Mouse (Mus musculus) forebrain, embryonic 14.5 days (tissue): ENCODE data around the gene Mrpl23. TPM values are rescaled to one million over a fixed set of nuclear protein-coding genes. Genes with fewer than 3 reads are reported as not detected.
A peak's percentile ranks its signal among the peaks of the same experiment; 100 is the strongest.

Experiments
- ATAC-seq: fragments of 200-750 bp; cut with Nextera tagmentation; 2 replicates; pipeline ENCODE4 v1.8.0; 2017; ENCODE audit warnings: mild to moderate bottlenecking, moderate library complexity
- DNase-seq: peaks from one replicate; pipeline ENCODE4 v3.0.0-alpha.2; 2015; ENCODE audit warnings: low spot score
- H3K27ac ChIP-seq: fragments of 300-500 bp; sonication (generic); 2 replicates; pipeline ENCODE4 v1.5.1; 2014; ENCODE audit warnings: low read depth, mild to moderate bottlenecking, control low read depth, low read length, moderate library complexity
- H3K27me3 ChIP-seq: fragments of 300-500 bp; sonication (generic); replicated peaks from 2 replicates; pipeline ENCODE4 v1.6.1; 2014; ENCODE audit warnings: low read length, control low read depth, mixed read lengths; ENCODE audit not compliant: control insufficient read depth, insufficient read depth
- H3K36me3 ChIP-seq: fragments of 300-500 bp; sonication (generic); 2 replicates; pipeline ENCODE4 v1.6.1; 2014; ENCODE audit warnings: low read length, control low read depth; ENCODE audit not compliant: control insufficient read depth, insufficient read depth
- H3K4me1 ChIP-seq: fragments of 300-500 bp; sonication (generic); 2 replicates; pipeline ENCODE4 v1.6.1; 2014; ENCODE audit warnings: antibody characterized with exemption, low read length, control low read depth; ENCODE audit not compliant: control insufficient read depth, insufficient read depth
- H3K4me2 ChIP-seq: fragments of 300-500 bp; sonication (generic); 2 replicates; pipeline ENCODE4 v1.6.1; 2014; ENCODE audit warnings: mild to moderate bottlenecking, control low read depth, low read length
- H3K4me3 ChIP-seq: fragments of 300-500 bp; sonication (generic); 2 replicates; pipeline ENCODE4 v1.5.1; 2014; ENCODE audit warnings: low read depth, low read length, control low read depth
- H3K9ac ChIP-seq: fragments of 300-500 bp; sonication (generic); 2 replicates; pipeline ENCODE4 v1.6.1; 2014; ENCODE audit warnings: mild to moderate bottlenecking, low read length, control low read depth, moderate library complexity
- H3K9me3 ChIP-seq: fragments of 300-500 bp; sonication (generic); replicated peaks from 2 replicates; pipeline ENCODE4 v1.6.1; 2016; ENCODE audit warnings: low read length, control low read depth, mixed read lengths; ENCODE audit not compliant: control insufficient read depth
- WGBS: fragments of 180-500 bp; shearing (Covaris S2); extraction: QIAGEN DNeasy Blood & Tissue Kit; methylation state at CpG from one replicate; pipeline ENCODE4 v1.1.7; 2014; 5-methylcytosine and 5-hydroxymethylcytosine counted together
- polyA plus RNA-seq: library from polyadenylated mRNA; unstranded; fragments of >200 nt; fragmentation: Nextera tagmentation; extraction: Ambion mirVana; gene quantifications from 2 replicates; pipeline ENCODE4 v1.2.1, GENCODE M21; 2014

Gene Mrpl23
- polyA plus RNA-seq, 1 experiment from 2014 or later, result 28.7 TPM

GRCm38 (mm10) chr7:142497775-142498174 is 34.7 kb upstream of the Mrpl23 start:
- Histone ChIP-seq H3K4me2 (no peak overlapping the region), H3K36me3 (no peaks in the 10 kb centered on the region)
- ATAC-seq, result no peak

DNA sequence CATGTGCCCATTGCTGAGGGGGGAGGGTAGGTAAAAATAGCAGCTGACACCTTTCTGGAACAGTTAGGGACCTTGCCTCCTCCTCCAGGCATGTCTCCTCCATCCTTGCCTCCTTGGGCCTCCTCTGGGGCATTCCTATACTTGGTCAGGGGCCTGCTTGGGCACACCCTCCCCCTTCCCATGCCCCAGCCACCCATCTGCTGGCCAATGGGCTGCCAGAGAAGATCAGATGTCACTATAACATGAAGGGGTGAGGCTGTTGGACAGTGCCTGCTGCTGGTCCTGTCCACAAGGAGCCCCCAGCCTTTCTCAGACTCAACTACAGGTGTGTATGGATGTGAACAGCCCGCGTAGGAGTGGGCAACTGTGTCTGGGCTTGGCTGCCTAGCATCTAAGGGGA is 33.9 kb upstream of the Mrpl23 start, which contains the start of gene Tnnt3:
TSS of gene Tnnt3 (plus strand) at position 262 of the 400 bp plus-strand sequence.
- Histone ChIP-seq H3K27ac (no peak within 1 kb of the TSS), H3K4me3 (no peak within 1 kb of the TSS), H3K9ac (no peak within 1 kb of the TSS), H3K36me3 (no peaks in the 10 kb centered on the region), H3K4me1 (no peaks in the 10 kb centered on the region), H3K27me3 (no peaks in the 10 kb centered on the region), H3K9me3 (no peaks in the 10 kb centered on the region), H3K4me2 (no peak within 1 kb of the TSS)
- WGBS, result 92% methylated on average over 2 of the region's 2 CpGs
- no peak for DNase-seq
- no peak for ATAC-seq

More at GRCm38 (mm10) chr7:142497775-142498174, 34.7 kb upstream of the Mrpl23 start:
- Histone ChIP-seq H3K27ac (no peak overlapping the region), H3K9me3 (no peaks in the 10 kb centered on the region), H3K27me3 (no peaks in the 10 kb centered on the region), H3K9ac (no peak overlapping the region), H3K4me1 (no peaks in the 10 kb centered on the region), H3K4me3 (no peak overlapping the region)
- DNase-seq, result no peak
- WGBS, result 90% methylated on average over 2 of the region's 2 CpGs

DNA sequence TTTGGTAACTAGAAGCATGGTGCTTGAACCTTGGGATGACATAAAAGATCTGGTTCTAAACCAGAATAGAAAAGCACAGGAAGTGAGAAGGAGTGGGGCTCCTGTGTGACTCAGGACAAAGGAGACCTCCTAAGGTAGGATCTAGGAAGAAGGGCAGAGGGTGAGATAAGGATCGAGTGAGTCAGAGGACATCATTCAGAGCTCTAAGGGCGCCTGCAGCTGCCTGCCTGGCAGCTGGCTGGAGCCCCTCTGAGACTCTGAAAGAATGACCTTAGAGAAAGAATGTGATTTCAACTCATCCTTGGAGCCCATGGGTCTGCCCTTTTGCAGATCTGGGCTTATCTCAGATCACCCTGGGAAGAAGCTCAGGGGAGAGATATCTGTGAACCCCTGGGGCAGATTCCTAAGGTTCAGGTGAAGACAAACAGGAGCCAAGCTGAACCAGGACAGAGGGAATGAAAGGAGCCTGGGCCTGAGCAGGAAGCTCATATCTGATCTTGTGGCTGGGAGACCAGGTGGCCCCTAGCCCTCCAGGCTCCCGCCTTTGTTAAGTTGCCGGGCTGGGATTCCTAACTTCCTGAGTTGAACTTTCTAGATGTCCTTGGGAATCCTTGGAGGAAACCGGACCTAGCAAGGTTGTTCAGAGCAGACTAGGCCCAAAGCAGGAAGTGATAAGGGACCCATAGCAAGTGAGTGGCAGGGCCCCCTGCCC is 33.3 kb upstream of the Mrpl23 start:
- 77% methylated on average over 5 of the region's 5 CpGs for WGBS
- Histone ChIP-seq H3K27ac (no peak overlapping the region), H3K27me3 (no peaks in the 10 kb centered on the region), H3K9ac (no peak overlapping the region), H3K4me2 (no peak overlapping the region), H3K36me3 (no peaks in the 10 kb centered on the region), H3K9me3 (no peaks in the 10 kb centered on the region), H3K4me1 (no peaks in the 10 kb centered on the region), H3K4me3 (no peak overlapping the region)
- DNase-seq (no peak), ATAC-seq (no peak)

- H3K27me3 ChIP-seq, result no peaks in the 10 kb centered on the region
- no peak overlapping the region for H3K4me2 ChIP-seq
- no peaks in the 10 kb centered on the region for H3K36me3 ChIP-seq
- WGBS, result 90% methylated on average over 1 of the region's 1 CpGs
- no peak overlapping the region for H3K9ac ChIP-seq
- H3K4me3 ChIP-seq, result no peak overlapping the region
- no peak overlapping the region for H3K27ac ChIP-seq
- H3K9me3 ChIP-seq, result no peaks in the 10 kb centered on the region
- H3K4me1 ChIP-seq, result no peaks in the 10 kb centered on the region
- ATAC-seq (no peak), DNase-seq (no peak)
Observed at GRCm38 (mm10) chr7:142500032-142500431, 32.5 kb upstream of the Mrpl23 start.

GRCm38 (mm10) chr7:142503206-142503605 is 29.3 kb upstream of the Mrpl23 start:
- Histone ChIP-seq H3K27ac (no peak overlapping the region), H3K36me3 (no peaks in the 10 kb centered on the region), H3K27me3 (no peaks in the 10 kb centered on the region), H3K9me3 (no peaks in the 10 kb centered on the region), H3K4me1 (peaks cover 14% of the 10 kb centered on the region), H3K4me3 (no peak overlapping the region), H3K9ac (no peak overlapping the region), H3K4me2 (no peak overlapping the region)
- DNase-seq (no peak), ATAC-seq (no peak)
- WGBS, result 82% methylated on average over 4 of the region's 4 CpGs

GRCm38 (mm10) chr7:142505942-142506341 is 26.5 kb upstream of the Mrpl23 start:
- H3K9me3 ChIP-seq, result no peaks in the 10 kb centered on the region
- H3K36me3 ChIP-seq, result no peaks in the 10 kb centered on the region
- no peaks in the 10 kb centered on the region for H3K27me3 ChIP-seq
- 23% methylated on average over 2 of the region's 2 CpGs for WGBS
- H3K9ac ChIP-seq, result 0 out of 2 replicates have a peak overlapping the region, but pooled peaks have one; percentile 8
- H3K4me1 ChIP-seq, result peaks cover 24% of the 10 kb centered on the region
- ATAC-seq (peak; percentile 78), DNase-seq (peak; percentile 68)
- no peak overlapping the region for H3K4me3 ChIP-seq
- H3K27ac ChIP-seq, result no peak overlapping the region
- H3K4me2 ChIP-seq, result no peak overlapping the region

GRCm38 (mm10) chr7:142506501-142506900 is 26.0 kb upstream of the Mrpl23 start:
- H3K27ac ChIP-seq, result no peak overlapping the region
- no peak overlapping the region for H3K9ac ChIP-seq
- H3K27me3 ChIP-seq, result no peaks in the 10 kb centered on the region
- H3K4me2 ChIP-seq, result no peak overlapping the region
- ATAC-seq (peak; percentile 24; the same call in 1 of the 2 replicates), DNase-seq (peak; percentile 28)
- no peaks in the 10 kb centered on the region for H3K9me3 ChIP-seq
- peaks cover 24% of the 10 kb centered on the region for H3K4me1 ChIP-seq
- no peak overlapping the region for H3K4me3 ChIP-seq
- no peaks in the 10 kb centered on the region for H3K36me3 ChIP-seq
- 25% methylated on average over 4 of the region's 4 CpGs for WGBS

GRCm38 (mm10) chr7:142507453-142507852 is 25.0 kb upstream of the Mrpl23 start:
- Histone ChIP-seq H3K4me2 (no peak overlapping the region), H3K9me3 (no peaks in the 10 kb centered on the region), H3K27ac (no peak overlapping the region), H3K9ac (no peak overlapping the region), H3K4me3 (no peak overlapping the region), H3K36me3 (no peaks in the 10 kb centered on the region), H3K4me1 (peaks cover 24% of the 10 kb centered on the region), H3K27me3 (no peaks in the 10 kb centered on the region)
- 91% methylated on average over 9 of the region's 9 CpGs for WGBS
- DNase-seq (no peak), ATAC-seq (no peak)

- H3K27ac ChIP-seq, result peak overlapping the region; percentile 36; the same call in 1 of the 2 replicates
Observed at GRCm38 (mm10) chr7:142509518-142509917, 23.0 kb upstream of the Mrpl23 start.

More at GRCm38 (mm10) chr7:142509518-142509917, 23.0 kb upstream of the Mrpl23 start:
- H3K4me3 ChIP-seq, result no peak overlapping the region
- no peaks in the 10 kb centered on the region for H3K9me3 ChIP-seq
- no peaks in the 10 kb centered on the region for H3K27me3 ChIP-seq
- no peak overlapping the region for H3K4me2 ChIP-seq
- no peaks in the 10 kb centered on the region for H3K36me3 ChIP-seq
- peaks cover 24% of the 10 kb centered on the region for H3K4me1 ChIP-seq
- H3K9ac ChIP-seq, result no peak overlapping the region
- ATAC-seq (no peak), DNase-seq (no peak)
- WGBS, result 57% methylated on average over 14 of the region's 14 CpGs
